Mouse (Mus musculus) heart, postnatal 14 days (tissue): Measurements from ENCODE around the gene Gucy1a1. TPM values are rescaled to one million over a fixed set of nuclear protein-coding genes. Genes with fewer than 3 reads are reported as not detected.

ENCODE experiments used
- microRNA-seq, 2 experiments: library from miRNA; unstranded; fragments of <30 nt; microRNA quantifications; one replicate each; pipeline ENCODE4 v1.2.0; 2021 to 2022
- total RNA-seq, 2 experiments: library from RNA; stranded (reverse); gene quantifications; 2 replicates each; pipeline ENCODE4 v1.2.3; 2021

Gene Gucy1a1
- total RNA-seq, 2 experiments from 2014 or later, result 26.6 to 34.5 TPM

Small RNA genes within 50 kb of the gene (microRNA-seq; reads per million reads assigned to microRNA genes)
- gene Mir7010, result 0.24 to 2.2 reads per million in 2 experiments

Other genes with a start within 250 kb of the Gucy1a1 start
- 10 to 100 TPM in 1 of 2 experiments, 1 to 10 TPM in 1; 8.1 to 10.3 TPM for gene Ctso, start 213.2 kb downstream of the Gucy1a1 start, total RNA-seq
- gene Tdo2, start 169.6 kb downstream of the Gucy1a1 start, total RNA-seq, result not detected
- gene Asic5, start 163.5 kb downstream of the Gucy1a1 start, total RNA-seq, result not detected
- gene Gucy1b1, start 71.1 kb downstream of the Gucy1a1 start, total RNA-seq, result 10 to 100 TPM; 19.8 to 21.1 TPM
- 1 to 10 TPM; 1.8 TPM for gene Map9, start 212.3 kb upstream of the Gucy1a1 start, total RNA-seq